Mouse (Mus musculus) lung, postnatal 4 days (tissue): ENCODE results near the gene Tbc1d14.

Experiments
- DNase-seq, 2 experiments: peaks; one replicate each; pipeline ENCODE4 v3.0.0; 2021

The Tbc1d14 gene

DNA sequence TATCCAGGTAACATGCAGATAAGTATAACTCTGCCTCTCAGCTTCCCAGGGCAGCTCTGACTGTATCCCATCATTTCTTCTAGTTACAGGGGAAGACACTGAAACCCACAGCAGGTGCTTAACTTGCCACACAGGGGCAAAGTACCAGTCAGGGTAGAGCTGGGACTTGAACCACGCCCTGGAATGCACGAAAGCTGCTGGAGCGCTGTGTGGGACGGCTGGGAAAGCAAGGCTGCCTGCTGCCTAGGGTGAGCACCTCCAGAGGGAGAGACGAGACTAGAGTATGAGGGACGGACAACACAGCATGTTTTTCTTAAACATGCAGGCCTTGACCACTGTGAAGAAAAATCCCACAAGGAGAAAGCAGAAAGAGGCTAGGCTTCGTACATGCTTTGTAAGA lies 87.8 kb downstream of the Tbc1d14 start:
- no peak for DNase-seq

DNA sequence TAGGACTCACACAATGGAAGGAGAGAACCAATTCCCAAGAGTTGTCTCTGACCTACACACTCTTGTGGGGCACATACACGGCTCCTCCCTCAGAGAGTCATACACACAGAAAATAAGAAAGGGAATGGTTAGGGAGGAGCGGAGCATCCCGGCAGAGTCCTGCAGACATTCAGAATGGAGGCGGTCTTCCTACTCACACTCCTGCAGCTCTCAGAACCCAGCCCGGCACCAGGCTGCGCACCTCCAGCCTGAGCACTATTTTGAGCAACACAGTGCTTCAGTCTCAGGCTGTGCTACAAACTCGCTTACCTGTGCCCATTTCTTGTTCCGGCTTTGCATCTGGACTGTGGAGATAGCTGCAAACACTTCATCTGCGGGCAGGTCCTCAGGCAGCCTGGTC lies 98.4 kb downstream of the Tbc1d14 start:
- no peak for DNase-seq

DNA sequence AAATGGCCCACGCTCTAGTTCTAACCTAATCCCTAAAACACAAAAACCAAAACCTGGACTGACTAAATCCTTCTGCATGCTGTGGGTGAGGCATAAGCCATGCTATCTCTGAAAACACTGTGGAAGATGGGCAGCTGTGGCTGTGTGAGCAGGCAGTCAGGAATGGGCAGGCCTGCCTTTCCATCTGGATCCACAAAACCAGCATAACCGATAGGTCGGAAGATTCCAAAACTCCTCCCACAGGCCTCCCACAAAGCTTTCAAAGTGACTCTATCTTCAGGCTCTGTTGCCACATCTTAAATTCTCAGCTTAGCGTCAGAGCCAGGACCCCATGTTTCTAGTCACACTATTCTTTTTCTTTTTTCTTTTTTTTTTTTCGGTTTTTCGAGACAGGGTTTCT lies 99.2 kb downstream of the Tbc1d14 start:
- DNase-seq, result no peak

- DNase-seq, result peak in 1 of 2 experiments; percentile 56
These were observed 103.9 kb downstream of the Tbc1d14 start for GRCm38 (mm10) chr5:36489225-36489624.

- no peak for DNase-seq
These were observed 107.8 kb downstream of the Tbc1d14 start for GRCm38 (mm10) chr5:36485306-36485705.

- peak; percentile 98 to 100 for DNase-seq
These were observed 108.7 kb downstream of the Tbc1d14 start, which contains the start of the genes Tada2b and Ccdc96 for GRCm38 (mm10) chr5:36484171-36484990. Tada2b (minus strand) TSS chr5:36484285. Ccdc96 (plus strand) TSS chr5:36484588.

DNA sequence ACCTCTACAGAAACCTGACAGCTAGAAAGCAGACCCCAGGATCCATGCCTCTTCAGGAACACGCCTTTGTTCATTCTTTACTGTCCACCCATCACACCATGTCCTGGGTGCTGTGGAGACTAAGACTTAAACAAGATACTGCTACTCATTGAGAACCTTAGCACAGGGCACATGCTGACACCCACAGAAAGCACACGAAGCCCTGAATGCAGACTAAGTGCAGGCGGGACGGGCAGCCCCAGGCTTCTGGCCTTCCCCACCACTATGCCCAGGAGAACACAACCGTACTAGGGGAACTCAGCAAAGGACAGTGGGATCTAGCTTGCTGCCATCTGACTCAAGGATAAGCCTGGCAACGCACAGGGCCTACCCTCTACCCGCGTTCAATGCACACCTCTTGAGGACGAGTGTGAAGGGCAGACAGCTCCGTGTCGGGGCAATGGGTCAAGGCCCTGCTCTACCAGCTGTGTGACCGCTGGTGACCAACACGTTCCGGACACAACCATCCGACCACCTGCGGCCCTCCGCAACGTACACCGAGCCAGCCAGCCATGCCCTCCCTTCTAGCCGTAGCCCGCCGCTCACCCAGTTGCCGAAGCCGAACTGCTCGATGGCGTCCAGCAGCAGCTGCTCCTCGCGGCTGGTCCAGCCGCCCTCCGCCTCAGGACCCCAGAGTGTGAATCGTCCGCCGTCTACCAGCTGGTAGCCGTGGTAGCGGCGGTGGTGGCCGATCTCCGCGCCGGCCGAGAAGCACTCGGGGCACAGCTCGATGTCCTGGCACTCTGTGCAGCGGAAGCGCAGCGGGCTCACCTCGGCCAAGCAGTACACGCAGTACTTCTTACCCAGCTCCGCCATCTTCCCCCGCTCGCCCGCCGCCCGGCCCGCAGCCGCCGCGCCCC lies 109.6 kb downstream of the Tbc1d14 start:
- DNase-seq, result peak in 1 of 2 experiments; percentile 67

DNA sequence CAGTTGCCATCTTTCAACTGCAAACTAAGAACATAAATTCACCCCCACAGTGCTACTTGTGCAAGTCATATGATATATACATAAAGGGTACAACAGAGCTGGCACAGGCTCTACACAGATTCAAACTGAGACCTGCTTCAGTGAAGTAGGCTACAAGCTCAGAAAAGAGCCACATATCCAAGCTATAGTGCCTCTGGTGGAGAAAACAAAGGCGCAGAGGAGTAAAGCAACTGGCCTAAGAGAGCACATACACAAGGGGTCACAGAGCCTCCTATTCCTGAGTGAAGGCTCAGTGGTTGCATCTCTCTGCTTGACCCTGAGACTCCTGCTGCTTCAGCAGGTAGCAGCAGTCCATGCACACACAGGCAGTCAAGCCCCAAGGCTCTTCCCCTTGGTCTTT lies 112.0 kb downstream of the Tbc1d14 start:
- DNase-seq, result no peak

GRCm38 (mm10) chr5:36480398-36480797 lies 112.7 kb downstream of the Tbc1d14 start:
- DNase-seq, result no peak

GRCm38 (mm10) chr5:36479735-36480134 lies 113.3 kb downstream of the Tbc1d14 start:
- DNase-seq, result no peak

DNA sequence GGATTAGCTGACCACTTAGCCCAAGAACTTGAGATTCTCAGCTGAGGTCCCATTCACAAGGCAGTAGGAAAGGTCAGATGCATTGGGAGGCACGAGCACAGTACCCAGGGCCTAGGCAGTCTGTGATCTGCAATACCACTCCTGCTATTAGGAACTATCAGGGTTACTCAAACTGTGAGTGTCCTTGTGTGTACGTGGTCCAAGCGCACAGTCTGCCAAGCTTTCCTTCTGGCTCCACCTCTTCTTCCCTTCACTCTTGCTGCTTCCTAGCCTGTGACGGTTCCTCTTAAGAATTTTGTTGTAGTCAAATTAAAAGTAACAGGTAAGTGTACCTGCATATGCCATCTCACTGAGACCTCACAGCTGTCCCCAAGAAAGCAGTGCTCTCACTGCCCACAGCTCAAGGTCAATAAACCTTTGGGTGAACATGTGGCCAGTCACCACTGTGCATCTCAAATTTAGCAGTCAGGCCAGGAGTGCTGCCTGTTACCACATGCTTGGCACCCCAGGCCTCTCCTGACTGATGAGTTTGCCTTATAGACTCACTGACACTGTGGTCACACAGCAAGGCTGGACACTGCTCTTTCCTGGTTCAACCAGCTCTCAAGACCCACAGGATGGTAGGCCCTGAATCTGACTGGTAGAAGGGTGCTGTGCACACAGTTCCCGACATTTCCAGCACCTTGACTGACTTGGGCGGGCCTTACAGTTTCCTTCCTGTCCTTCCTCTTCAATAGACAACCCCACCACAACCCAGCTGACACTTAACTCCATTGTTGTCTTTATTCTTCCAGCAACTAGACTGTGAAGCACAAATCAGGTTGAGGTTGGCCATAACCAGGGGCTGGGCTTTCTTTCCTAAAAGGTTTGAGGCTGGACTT lies 114.3 kb downstream of the Tbc1d14 start:
- DNase-seq, result no peak

DNA sequence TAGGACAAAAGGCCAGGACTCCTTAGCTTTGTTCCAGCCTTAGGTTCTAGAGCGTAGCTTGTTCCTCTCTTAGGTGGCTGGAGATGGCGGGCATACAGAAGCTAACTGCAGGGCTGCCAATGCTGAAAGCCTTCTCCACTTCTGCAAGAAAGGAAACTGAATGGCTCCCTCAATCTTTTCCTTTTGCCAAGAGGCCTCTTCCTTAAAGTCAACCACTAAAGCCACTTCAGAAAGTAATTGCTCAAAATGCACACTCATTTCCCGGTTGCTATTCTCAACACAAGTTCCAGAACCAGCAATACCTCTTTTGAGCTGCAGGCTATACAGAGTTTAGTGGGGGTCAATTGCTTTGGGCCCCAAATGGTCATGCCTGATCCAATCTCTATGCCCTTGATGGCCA lies 115.6 kb downstream of the Tbc1d14 start:
- DNase-seq, result no peak

DNA sequence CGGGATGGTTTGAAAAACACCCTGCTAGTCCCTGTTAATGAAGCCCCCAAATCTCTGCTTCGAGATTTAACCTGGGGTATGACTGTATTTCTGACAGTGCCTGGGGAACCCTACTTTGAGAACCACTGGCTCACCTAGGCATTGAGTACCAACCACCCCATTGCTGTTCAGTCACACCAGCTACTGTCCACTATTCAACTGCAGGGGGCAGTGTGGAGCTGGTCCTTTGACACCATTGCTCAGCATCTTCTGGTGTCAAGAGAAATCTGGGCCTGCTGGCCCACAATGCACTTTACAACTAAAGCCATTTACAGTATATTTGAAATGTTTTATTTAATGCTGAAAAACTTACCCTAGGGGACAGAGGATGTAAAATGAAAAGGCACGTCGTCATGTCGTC lies 118.8 kb downstream of the Tbc1d14 start:
- DNase-seq, result peak; percentile 64 to 78

- DNase-seq, result no peak
These were observed 120.0 kb downstream of the Tbc1d14 start for GRCm38 (mm10) chr5:36472876-36473655.

DNA sequence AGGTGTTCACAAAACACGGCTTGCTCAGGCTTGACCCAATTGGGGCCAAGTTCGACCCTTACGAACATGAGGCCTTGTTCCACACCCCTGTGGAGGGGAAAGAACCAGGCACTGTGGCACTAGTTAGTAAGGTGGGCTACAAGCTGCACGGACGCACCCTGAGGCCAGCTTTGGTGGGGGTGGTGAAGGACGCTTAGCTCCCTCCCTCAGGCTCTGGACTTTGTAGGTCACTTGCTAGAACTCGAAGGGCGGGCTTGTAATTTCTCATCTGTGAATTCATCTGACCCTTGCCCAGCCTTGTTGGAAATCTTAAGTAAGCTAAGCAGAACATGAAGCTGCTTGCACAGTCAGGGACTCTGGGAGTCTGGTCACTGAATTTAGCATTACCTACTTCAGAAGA lies 121.9 kb downstream of the Tbc1d14 start:
- DNase-seq, result no peak

GRCm38 (mm10) chr5:36465889-36466288 lies 127.2 kb downstream of the Tbc1d14 start:
- no peak for DNase-seq

DNA sequence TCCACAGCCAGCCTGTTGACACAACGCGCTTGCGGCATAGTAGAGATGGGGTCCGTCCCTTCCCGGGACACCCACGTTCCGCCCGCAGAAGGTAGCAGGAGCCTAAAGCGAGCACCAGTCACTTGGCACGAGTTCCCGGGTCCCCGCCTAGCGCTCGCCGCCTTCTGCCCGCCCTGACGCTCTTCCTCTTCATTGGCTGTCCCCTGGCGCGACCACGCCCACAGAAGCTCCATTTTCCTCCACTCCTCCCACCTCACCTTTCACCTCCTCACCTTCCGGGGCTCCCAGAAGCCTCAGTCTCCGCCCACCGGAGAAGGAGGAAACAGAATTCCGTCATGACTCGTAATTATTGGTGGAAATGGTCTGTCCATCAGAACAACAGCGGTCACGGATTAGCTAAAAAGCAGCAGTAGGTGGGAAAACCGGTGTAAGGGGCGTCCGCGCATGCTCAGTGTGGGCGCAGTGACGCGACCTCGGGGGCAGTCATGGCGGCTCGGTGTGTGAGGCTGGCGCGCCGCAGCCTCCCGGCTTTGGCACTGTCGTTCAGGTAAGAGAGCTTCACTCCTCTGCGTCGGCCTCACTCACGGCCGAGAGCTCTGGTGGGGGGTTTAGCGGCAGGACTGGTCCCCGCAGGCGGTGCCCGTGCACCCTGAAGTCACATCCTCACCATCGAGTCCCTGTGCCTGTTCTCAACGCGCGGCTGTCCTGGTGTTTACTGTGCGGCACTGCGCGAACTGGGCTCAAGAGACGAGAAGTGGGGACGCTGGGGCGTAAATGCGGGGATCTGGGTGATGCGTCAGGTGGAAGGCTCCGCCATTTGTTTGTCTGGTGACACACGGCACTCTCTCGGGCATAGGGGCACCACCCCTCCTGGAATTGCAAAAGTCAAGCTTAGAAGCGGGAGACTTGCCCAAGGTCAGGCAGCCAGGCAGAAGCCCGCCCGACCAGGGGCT lies 128.1 kb downstream of the Tbc1d14 start, which contains the start of gene Grpel1:
Gene Grpel1 (plus strand): TSS at position 290 of the 953 bp plus-strand sequence.
- DNase-seq, result peak; percentile 99

- no peak for DNase-seq
These were observed 129.7 kb downstream of the Tbc1d14 start for GRCm38 (mm10) chr5:36463391-36463790.

DNA sequence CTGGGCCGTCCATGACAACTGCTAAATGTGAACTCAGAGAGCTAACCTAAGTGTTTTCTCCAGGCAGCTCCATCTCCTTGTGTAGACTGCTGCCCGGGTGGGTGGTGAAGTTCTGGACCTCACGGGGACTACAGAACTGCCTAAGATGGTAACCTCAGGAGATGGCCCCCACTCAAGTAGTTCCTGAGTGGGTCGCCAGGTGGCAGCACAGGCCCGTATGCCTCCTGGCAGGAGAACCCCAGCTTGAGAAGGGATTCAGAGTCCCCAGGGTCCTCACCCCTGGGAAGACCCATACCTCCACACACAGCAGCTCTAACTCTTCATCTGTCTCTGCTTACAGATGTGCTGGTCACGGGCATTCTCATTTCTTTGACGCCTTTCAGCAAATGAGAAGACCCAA lies 130.3 kb downstream of the Tbc1d14 start:
- peak; percentile 77 to 85 for DNase-seq

DNA sequence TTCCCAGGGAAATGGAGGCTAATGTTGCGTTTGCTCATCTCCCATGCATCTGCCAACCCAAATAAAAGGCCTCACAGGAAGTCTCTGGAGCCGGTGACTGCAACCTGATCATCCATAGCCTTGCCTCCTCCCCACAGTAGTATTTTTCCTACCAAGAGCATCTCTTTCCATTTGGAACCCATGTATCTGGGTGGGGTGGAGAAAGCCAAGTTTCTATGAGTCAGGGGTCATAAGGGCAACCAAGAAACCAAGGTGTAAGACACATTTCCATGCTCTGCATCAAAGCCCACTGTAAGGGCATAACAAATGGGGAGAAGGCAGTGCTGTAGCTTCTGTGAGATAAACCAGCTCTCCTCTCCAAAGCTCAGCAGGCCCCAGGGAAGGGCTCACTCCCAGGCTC lies 131.8 kb downstream of the Tbc1d14 start:
- no peak for DNase-seq

GRCm38 (mm10) chr5:36460712-36461111 lies 132.4 kb downstream of the Tbc1d14 start:
- no peak for DNase-seq
